Mouse (Mus musculus) fibroblast of lung, adult 2 months (primary cell): ENCODE measurements at regions not wholly inside any gene's neighbourhood (a gene's known extent, or its start where the extent isn't known, plus 50 kb on each side); places are given as distances from the start of the nearest gene placed in this dataset.

Experiments used
- DNase-seq: peaks from one replicate; pipeline ENCODE4 v3.0.0-alpha.2; 2011; ENCODE audit warnings: low read depth

- DNase-seq = no peak
Measured at GRCm38 (mm10) chr12:97717812-97718211, 541.4 kb downstream of the Galc start.
